Mouse (Mus musculus) embryonic facial prominence, embryonic 12.5 days (tissue): Measurements from ENCODE around the gene Tmbim1. TPM values are rescaled to one million over a fixed set of nuclear protein-coding genes. Genes with fewer than 3 reads are reported as not detected.

Experiments used
- ATAC-seq: fragments of 200-750 bp; cut with Nextera tagmentation; 2 replicates; pipeline ENCODE4 v1.8.0; 2017; ENCODE audit not compliant: insufficient number of reproducible peaks, insufficient read depth, low FRiP score, low TSS enrichment
- H3K27ac ChIP-seq: fragments of 300-500 bp; sonication (generic); 2 replicates; pipeline ENCODE4 v1.5.1; 2016; ENCODE audit warnings: mild to moderate bottlenecking
- H3K27me3 ChIP-seq: fragments of 300-500 bp; sonication (generic); 2 replicates; pipeline ENCODE4 v1.6.1; 2016; ENCODE audit warnings: mild to moderate bottlenecking, moderate library complexity
- H3K36me3 ChIP-seq: fragments of 300-500 bp; sonication (generic); 2 replicates; pipeline ENCODE4 v1.6.1; 2016; ENCODE audit warnings: mild to moderate bottlenecking
- H3K4me1 ChIP-seq: fragments of 300-500 bp; sonication (generic); 2 replicates; pipeline ENCODE4 v1.6.1; 2016
- H3K4me2 ChIP-seq: fragments of 300-500 bp; sonication (generic); replicated peaks from 2 replicates; pipeline ENCODE4 v1.6.1; 2016; ENCODE audit warnings: mild to moderate bottlenecking, moderate library complexity
- H3K4me3 ChIP-seq: fragments of 300-500 bp; sonication (generic); 2 replicates; pipeline ENCODE4 v1.5.1; 2016; ENCODE audit warnings: mild to moderate bottlenecking
- H3K9ac ChIP-seq: fragments of 300-500 bp; sonication (generic); 2 replicates; pipeline ENCODE4 v1.6.1; 2016; ENCODE audit warnings: mild to moderate bottlenecking, moderate library complexity
- H3K9me3 ChIP-seq: fragments of 300-500 bp; sonication (generic); 2 replicates; pipeline ENCODE4 v1.6.1; 2016; ENCODE audit warnings: mild to moderate bottlenecking, moderate library complexity
- WGBS: fragments of 180-500 bp; shearing (Covaris S2); methylation state at CpG from one replicate; pipeline ENCODE4 v1.1.7; 2016; 5-methylcytosine and 5-hydroxymethylcytosine counted together
- polyA plus RNA-seq: library from polyadenylated mRNA; unstranded; fragments of >200 nt; fragmentation: Nextera tagmentation; extraction: Ambion mirVana; gene quantifications from 2 replicates; pipeline ENCODE4 v1.2.1, GENCODE M21; 2016

The Tmbim1 gene
- polyA plus RNA-seq, 1 experiment from 2014 or later: 18.4 TPM

DNA sequence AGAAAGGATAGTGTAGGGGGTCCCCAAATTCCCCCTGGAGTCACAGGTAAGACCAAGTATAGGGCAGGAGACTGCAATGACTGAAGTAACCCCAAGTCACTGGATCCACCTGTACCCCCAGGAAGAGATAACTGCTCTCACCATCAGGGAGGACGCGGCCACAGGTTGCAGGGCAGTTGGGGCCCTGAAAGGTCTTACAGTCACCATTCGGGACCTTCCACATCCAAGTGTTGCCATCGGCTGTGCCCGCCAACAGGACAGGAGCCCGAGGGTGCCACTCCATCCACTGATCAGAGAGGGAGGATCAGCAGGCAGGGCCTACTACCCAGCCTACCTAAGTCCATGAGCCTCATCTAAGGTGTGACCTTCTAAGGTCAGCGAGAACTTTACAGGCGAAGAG, 23.5 kb downstream of the Tmbim1 start:
- WGBS: 95% methylated on average over 8 of the region's 8 CpGs
- H3K27me3 ChIP-seq: no peaks in the 10 kb centered on the region
- no peak overlapping the region for H3K27ac ChIP-seq
- H3K36me3 ChIP-seq: peaks cover 48% of the 10 kb centered on the region
- no peak overlapping the region for H3K9ac ChIP-seq
- no peak for ATAC-seq
- H3K4me3 ChIP-seq: no peak overlapping the region
- H3K9me3 ChIP-seq: no peaks in the 10 kb centered on the region
- H3K4me1 ChIP-seq: peaks cover 10% of the 10 kb centered on the region
- no peak overlapping the region for H3K4me2 ChIP-seq

DNA sequence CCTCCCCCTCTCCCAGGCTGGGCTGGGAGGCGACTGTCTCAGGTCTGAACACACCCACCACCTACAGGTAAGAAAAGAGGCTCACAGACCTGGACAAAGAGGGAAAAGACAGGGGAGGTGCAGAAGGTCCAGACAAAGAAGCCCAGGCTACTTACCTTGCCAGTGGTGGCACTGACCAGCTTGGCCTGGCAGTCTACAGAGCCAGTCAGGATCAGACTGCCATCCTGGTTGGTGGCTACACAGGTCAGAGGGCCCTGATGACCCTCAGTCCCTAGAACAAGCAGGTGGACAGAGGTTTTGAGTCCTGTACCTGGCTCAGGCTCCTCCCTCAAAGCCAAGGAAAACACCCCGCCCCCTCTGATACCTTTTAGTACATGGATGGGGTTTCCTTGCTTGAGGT, 24.1 kb downstream of the Tmbim1 start:
- Histone ChIP-seq H3K36me3 (peaks cover 48% of the 10 kb centered on the region), H3K4me2 (no peak overlapping the region), H3K4me1 (peaks cover 10% of the 10 kb centered on the region), H3K9me3 (no peaks in the 10 kb centered on the region), H3K9ac (no peak overlapping the region), H3K4me3 (no peak overlapping the region), H3K27ac (no peak overlapping the region), H3K27me3 (no peaks in the 10 kb centered on the region)
- 90% methylated on average over 2 of the region's 2 CpGs for WGBS
- no peak for ATAC-seq

DNA sequence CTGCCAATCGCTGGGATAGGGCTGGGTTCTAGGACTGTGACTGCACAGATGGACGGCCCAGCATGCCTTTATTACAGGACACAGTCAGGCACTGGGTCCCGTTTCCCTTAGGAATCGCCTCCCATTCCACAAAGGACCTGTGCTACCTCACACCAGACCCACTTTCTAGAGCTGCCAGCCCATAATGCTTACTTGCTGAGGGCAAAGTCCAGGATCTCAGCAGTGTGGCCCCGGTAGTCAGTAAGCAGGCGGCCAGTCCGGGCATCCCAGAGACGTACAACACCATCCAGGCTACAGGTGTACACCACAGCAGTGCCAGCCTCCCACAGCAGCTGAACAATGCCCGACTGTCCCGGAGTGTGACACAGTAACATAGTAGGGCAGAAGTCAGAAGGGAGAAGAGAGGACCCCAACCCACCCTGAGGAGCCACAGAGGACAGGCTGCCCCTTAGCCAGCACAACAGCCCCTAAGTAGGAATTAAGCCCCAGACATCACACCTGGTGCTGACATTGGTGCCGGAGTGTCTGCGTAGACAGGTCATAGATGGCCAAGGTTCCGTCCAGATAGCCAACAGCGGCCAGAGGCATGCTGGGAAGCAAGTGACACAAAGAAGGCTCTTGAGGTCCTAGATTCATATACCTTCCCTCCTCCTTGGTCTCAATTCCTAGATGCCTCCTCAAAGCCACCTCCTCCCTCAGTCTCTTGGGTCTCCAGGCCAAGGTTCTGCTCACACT, 24.7 kb downstream of the Tmbim1 start:
- no peak for ATAC-seq
- whole genome bisulfite sequencing: 90% methylated on average over 14 of the region's 14 CpGs

DNA sequence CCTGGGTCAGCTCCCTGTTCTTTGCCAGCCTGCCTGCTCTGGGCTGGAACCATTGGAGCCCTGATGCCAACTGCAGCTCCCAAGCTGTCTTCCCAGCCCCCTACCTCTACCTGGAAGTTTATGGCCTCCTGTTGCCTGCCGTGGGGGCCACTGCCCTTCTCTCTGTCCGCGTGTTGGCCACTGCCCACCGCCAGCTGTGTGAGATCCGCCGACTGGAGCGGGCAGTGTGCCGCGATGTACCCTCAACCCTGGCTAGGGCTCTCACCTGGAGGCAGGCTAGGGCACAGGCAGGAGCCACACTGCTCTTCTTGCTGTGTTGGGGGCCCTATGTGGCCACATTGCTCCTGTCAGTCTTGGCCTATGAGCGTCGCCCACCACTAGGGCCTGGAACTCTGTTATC, 26.4 kb downstream of the Tmbim1 start:
- WGBS: 89% methylated on average over 11 of the region's 11 CpGs
- Histone ChIP-seq H3K9ac (no peak overlapping the region), H3K36me3 (peaks cover 48% of the 10 kb centered on the region), H3K4me2 (no peak overlapping the region), H3K9me3 (no peaks in the 10 kb centered on the region), H3K27me3 (no peaks in the 10 kb centered on the region), H3K27ac (no peak overlapping the region), H3K4me3 (no peak overlapping the region), H3K4me1 (peaks cover 20% of the 10 kb centered on the region)
- ATAC-seq: no peak

More for the DNA sequence above, 24.7 kb downstream of the Tmbim1 start:
- peaks cover 11% of the 10 kb centered on the region for H3K4me1 ChIP-seq
- H3K4me3 ChIP-seq: no peak overlapping the region
- no peak overlapping the region for H3K27ac ChIP-seq
- H3K36me3 ChIP-seq: peaks cover 48% of the 10 kb centered on the region
- H3K9ac ChIP-seq: no peak overlapping the region
- no peaks in the 10 kb centered on the region for H3K9me3 ChIP-seq
- no peak overlapping the region for H3K4me2 ChIP-seq
- H3K27me3 ChIP-seq: no peaks in the 10 kb centered on the region

DNA sequence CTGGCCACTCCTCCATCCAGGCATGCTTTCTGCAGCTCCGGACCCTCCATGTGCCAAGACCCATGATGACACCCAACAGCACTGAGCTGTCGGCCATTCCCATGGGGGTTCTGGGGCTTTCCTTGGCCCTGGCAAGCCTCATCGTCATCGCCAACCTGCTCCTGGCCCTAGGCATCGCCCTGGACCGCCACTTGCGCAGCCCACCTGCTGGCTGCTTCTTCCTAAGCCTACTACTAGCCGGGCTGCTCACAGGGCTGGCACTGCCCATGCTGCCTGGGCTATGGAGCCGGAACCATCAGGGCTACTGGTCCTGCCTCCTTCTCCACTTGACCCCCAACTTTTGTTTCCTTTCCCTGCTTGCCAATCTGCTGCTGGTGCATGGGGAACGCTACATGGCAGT, 26.9 kb downstream of the Tmbim1 start, which contains the start of gene Gpbar1:
Gene Gpbar1, plus strand, starts transcription at position 13 of the 400 bp plus-strand sequence.
- WGBS: 88% methylated on average over 10 of the region's 10 CpGs

DNA sequence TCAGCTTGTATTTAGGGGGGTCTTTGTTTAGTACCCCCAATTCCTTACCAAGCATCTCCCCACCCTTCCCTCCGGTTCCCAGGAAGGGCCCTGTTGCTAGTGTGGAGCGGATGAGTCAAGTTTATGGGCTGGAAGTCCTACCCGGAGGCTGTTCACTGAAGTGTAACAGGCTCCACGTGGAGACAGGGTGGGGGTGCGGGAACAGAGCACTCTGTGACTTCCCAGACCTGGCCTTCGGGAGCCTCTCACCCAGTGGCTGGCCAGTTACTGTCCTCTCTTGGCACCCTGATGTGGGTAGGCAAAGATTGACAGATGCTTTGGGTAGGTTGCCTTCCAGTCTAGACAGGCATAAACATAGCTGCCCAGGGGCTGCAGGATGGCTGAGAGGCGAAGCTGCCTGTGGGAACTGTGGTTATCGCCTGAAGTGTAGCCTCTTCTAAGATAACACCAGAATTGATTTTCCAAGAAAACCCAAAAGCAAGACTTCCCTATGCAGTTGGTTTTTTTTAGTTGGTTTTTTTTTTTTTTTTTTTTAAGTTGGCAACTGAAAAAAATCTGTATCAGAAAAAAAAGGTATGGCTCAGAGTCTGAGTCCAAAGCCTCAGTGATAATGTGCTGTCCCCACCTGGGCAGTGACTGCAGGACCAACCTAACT, 27.4 kb downstream of the Tmbim1 start:
- Histone ChIP-seq H3K36me3 (peaks cover 45% of the 10 kb centered on the region), H3K27me3 (no peaks in the 10 kb centered on the region), H3K9ac (no peak overlapping the region), H3K4me2 (no peak overlapping the region), H3K9me3 (no peaks in the 10 kb centered on the region), H3K4me1 (peaks cover 16% of the 10 kb centered on the region), H3K27ac (no peak overlapping the region), H3K4me3 (no peak overlapping the region)
- ATAC-seq: no peak
- WGBS: 61% methylated on average over 8 of the region's 8 CpGs

More for the DNA sequence above, 26.9 kb downstream of the Tmbim1 start, which contains the start of gene Gpbar1:
- Histone ChIP-seq H3K36me3 (peaks cover 48% of the 10 kb centered on the region), H3K4me3 (no peak within 1 kb of the TSS), H3K9ac (no peak within 1 kb of the TSS), H3K4me1 (peaks cover 17% of the 10 kb centered on the region), H3K27ac (no peak within 1 kb of the TSS), H3K27me3 (no peaks in the 10 kb centered on the region), H3K9me3 (no peaks in the 10 kb centered on the region), H3K4me2 (no peak within 1 kb of the TSS)
- ATAC-seq: no peak

DNA sequence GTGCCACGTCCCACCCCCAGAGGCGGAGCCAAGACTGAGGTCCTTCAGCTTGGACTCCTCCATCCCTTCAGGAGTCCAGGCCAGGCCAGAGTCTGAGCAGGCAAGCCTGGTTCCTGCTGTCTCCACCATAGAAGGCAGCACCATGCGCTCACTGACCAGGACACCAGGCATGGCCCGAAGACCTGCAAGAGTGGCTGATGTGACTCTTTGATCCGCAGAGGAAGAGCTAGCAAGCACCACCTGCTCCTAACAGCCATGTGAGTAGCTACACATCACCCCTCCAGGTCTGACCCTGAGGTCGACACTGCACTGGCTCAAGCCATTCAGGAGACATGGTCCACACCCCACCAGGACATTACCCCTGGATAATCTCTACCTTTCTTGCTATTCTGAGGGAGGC, 28.4 kb downstream of the Tmbim1 start:
- peaks cover 36% of the 10 kb centered on the region for H3K36me3 ChIP-seq
- no peaks in the 10 kb centered on the region for H3K9me3 ChIP-seq
- H3K4me2 ChIP-seq: no peak overlapping the region
- no peak for ATAC-seq
- H3K27ac ChIP-seq: no peak overlapping the region
- peaks cover 16% of the 10 kb centered on the region for H3K4me1 ChIP-seq
- no peak overlapping the region for H3K9ac ChIP-seq
- WGBS: 63% methylated on average over 6 of the region's 6 CpGs
- H3K4me3 ChIP-seq: no peak overlapping the region
- H3K27me3 ChIP-seq: no peaks in the 10 kb centered on the region

DNA sequence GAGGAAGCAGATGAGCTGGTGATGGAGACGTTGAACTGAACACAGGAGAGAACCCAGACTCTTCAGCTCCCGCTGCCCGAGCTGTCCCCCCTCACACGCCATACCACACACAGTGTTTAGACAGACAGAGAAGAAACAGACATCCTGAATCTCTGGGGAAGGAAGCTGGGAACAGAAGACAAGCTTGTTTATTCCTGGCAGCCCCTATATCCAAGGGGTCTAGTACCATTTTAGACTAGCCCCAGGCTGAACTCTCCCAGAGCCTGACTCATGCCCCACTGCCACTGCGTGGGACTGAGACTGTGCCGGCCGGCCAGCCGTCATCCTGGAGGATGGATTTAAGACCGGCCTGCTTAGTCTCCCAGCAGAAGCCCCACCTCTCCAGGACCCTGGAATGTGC, 30.4 kb downstream of the Tmbim1 start:
- 0 out of 2 replicates have a peak overlapping the region, but pooled peaks have one; percentile 18 for H3K27ac ChIP-seq
- ATAC-seq: no peak
- H3K9me3 ChIP-seq: no peaks in the 10 kb centered on the region
- no peaks in the 10 kb centered on the region for H3K27me3 ChIP-seq
- H3K4me1 ChIP-seq: peaks cover 16% of the 10 kb centered on the region
- no peak overlapping the region for H3K9ac ChIP-seq
- H3K36me3 ChIP-seq: peaks cover 16% of the 10 kb centered on the region
- no peak overlapping the region; the same call in 1 of the 2 replicates for H3K4me2 ChIP-seq
- WGBS: 14% methylated on average over 9 of the region's 9 CpGs
- H3K4me3 ChIP-seq: no peak overlapping the region

DNA sequence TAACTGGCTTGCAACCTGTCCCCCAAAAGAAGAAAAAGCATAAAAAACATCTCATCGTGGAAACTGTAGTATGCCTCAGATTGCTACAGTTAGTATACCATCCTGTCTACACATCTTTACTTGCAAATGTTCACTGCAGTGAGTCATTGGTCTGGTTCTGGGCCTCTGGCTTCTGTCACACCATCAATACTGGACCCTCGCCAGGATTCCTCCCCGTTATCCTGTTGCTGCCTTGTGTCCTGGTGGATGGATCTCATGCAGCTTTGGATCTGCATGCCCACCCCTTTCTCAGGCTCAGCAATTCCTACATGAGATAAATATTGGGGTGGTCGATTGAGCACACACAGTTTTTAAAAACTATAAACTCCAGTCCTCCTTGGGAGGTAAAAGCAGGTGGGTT, 33.8 kb downstream of the Tmbim1 start:
- ATAC-seq: no peak
- H3K4me1 ChIP-seq: peaks cover 16% of the 10 kb centered on the region
- H3K9ac ChIP-seq: no peak overlapping the region
- H3K36me3 ChIP-seq: peaks cover 22% of the 10 kb centered on the region
- WGBS: 84% methylated on average over 4 of the region's 4 CpGs
- H3K4me3 ChIP-seq: no peak overlapping the region
- H3K9me3 ChIP-seq: no peaks in the 10 kb centered on the region
- H3K4me2 ChIP-seq: no peak overlapping the region
- H3K27me3 ChIP-seq: no peaks in the 10 kb centered on the region
- no peak overlapping the region for H3K27ac ChIP-seq

DNA sequence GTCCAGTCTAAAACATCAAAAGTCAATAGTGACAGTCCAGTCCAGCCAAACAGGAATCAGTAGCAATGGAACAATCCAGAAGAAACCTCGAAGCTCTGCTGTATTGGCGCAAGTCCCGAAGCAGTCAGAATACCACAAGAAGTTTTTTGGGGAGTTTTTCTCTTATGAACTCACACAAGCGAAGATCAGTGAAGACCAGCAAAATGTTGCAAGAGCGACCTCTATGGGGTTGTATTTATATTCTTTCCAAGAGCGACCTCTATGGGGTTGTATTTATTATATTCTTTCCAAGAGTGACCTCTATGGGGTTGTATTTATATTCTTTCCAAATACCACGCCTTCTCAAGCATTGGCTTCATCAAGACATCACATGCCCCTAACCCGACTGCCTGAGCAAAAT, 36.7 kb downstream of the Tmbim1 start:
- Histone ChIP-seq H3K27me3 (no peaks in the 10 kb centered on the region), H3K4me1 (no peaks in the 10 kb centered on the region), H3K4me2 (no peak overlapping the region), H3K4me3 (no peak overlapping the region), H3K9me3 (no peaks in the 10 kb centered on the region), H3K9ac (no peak overlapping the region), H3K27ac (no peak overlapping the region), H3K36me3 (peaks cover 52% of the 10 kb centered on the region)
- ATAC-seq: no peak
- 87% methylated on average over 8 of the region's 8 CpGs for WGBS

DNA sequence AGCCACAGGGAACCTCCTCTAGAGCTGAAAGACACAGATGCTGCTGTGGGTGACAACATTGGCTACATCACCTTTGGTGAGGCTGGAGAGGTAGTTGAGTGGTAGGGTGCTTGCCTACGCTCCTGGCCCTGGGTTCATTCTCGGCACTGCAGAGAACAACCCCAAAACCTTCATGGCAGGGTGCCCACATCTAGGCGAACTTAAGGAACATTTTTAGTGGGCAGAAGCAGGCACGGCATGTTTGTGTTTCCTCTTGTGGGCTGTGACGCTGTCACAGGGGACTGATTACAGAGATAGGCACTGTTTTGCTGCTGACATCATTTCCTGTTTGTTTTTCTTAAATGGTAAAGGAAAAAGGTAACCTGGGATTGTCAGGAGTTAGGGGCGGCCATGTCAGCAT, 42.9 kb downstream of the Tmbim1 start:
- 88% methylated on average over 6 of the region's 6 CpGs for WGBS
- ATAC-seq: no peak
- Histone ChIP-seq H3K27me3 (no peaks in the 10 kb centered on the region), H3K9me3 (no peaks in the 10 kb centered on the region), H3K4me3 (no peak overlapping the region), H3K9ac (no peak overlapping the region), H3K4me2 (no peak overlapping the region), H3K27ac (no peak overlapping the region), H3K36me3 (peaks cover 85% of the 10 kb centered on the region), H3K4me1 (no peaks in the 10 kb centered on the region)

DNA sequence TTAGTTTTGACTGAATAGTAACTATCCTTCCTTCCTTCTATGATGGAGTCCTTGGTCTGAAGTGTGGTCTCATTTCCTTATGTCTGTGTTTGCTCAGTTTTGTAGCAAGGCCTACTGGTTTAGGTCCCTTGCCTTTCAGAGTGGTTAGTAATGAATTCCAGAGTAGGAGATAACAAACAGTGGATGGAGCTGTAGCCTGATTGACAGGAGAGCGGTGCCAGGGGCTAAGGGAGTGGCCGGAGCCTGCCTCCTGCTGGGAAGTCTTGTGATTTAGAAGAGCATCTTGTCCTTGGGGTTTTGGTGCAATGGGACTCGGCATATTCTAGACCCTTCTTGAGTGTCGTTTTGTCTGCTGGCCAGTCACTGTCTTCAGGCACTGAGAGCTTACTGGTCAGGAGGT, 48.6 kb downstream of the Tmbim1 start:
- peaks cover 75% of the 10 kb centered on the region for H3K36me3 ChIP-seq
- H3K9me3 ChIP-seq: no peaks in the 10 kb centered on the region
- H3K4me2 ChIP-seq: no peak overlapping the region
- H3K4me1 ChIP-seq: no peaks in the 10 kb centered on the region
- no peak overlapping the region for H3K4me3 ChIP-seq
- 72% methylated on average over 4 of the region's 4 CpGs for WGBS
- H3K9ac ChIP-seq: no peak overlapping the region
- ATAC-seq: no peak
- H3K27me3 ChIP-seq: no peaks in the 10 kb centered on the region
- no peak overlapping the region for H3K27ac ChIP-seq
